Mouse (Mus musculus): ENCODE results near the gene Adam23.
"Not testable (repeated sequence)": the region's sequence is repeated elsewhere in the genome, so short reads cannot be mapped to it uniquely, and the experiment has no call there.

The Adam23 gene

GRCm38 (mm10) chr1:63586869-63587268 is 141.2 kb downstream of the Adam23 start:
- DNase-seq, result no peak

- DNase-seq, result no peak
These were observed 158.3 kb downstream of the Adam23 start for GRCm38 (mm10) chr1:63603870-63604500.

DNA sequence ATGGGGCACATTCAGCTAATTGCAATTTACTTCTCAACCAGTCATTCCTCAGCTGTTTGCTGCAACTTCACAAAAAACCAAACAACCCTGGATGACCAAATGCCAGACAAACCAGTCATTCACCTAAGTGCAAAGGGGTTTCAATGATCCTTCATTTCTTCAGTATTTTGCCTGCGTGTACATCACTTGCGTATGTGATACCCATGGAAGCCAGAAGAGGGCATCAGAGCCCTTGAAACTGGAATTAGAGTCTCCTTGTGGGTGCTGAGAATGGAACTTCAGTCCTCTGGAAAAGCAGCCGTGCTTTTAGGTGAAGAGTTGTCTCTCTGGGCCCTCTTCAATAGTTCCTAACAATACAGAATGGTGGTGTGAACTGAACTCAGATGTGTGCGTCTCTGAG is 163.9 kb downstream of the Adam23 start:
- DNase-seq, result no peak

- DNase-seq, result peak; percentile 60
These were observed 168.9 kb downstream of the Adam23 start for GRCm38 (mm10) chr1:63614594-63614993.

DNA sequence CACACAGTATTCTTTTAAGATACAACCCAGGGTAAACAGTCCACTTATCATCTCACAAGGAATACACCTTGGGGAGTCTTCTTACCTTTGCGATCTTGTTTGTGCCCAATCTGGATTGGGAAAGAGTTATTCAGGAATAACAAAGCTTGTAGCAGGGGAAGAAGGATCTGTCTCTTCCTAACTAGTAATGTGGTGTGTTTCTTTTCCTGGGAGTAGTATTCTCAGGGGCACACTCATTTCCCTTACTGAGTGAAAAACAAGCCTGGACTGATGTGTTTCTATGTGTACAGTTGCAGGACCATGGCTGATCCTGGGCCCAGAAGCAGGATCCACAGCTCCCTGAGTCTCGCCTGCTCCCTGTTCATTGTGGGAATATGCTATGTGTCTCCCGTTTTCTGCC is 170.0 kb downstream of the Adam23 start, which contains the start of gene Gm39653:
Gene Gm39653, plus strand, starts transcription at position 301 of the 400 bp plus-strand sequence.
- no peak for DNase-seq

- peak; percentile 9 for DNase-seq
These were observed 182.5 kb downstream of the Adam23 start for GRCm38 (mm10) chr1:63628211-63628610.

DNA sequence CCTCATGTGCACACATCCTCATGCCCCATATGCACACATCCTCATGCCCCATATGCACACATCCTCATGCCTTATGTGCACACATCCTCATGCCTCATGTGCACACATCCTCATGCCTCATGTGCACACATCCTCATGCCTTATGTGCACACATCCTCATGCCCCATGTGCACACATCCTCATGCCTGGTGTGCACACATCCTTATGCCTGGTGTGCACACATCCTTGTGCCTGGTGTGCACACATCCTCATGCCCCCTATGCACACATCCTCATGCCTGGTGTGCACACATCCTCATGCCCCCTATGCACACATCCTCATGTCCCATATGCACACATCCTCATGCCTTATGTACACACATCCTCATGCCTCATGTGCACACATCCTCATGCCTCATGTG is 184.7 kb downstream of the Adam23 start:
- not testable (repeated sequence) for DNase-seq

DNA sequence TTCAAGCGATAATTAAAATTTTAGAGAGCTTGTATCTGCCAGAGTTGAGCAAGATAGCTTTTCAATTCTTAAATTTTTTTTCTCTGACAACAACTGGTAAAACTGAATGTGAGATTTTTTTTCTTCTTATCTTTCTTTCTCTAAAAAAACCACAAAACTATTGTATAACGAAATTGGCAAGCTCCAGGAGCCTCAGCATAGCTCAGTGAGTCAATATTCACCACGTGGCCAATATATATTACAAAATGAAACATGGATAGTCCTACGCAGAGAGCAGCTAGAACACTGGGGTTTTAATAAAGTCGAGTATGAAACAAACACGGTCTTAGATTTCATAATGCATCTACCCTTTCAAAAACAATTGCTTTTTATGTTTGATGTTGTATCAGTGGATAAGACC is 194.2 kb downstream of the Adam23 start:
- DNase-seq, result no peak
